Comparison of ENCODE assay signal across 25 mouse cellular contexts in the genomic region with DNA sequence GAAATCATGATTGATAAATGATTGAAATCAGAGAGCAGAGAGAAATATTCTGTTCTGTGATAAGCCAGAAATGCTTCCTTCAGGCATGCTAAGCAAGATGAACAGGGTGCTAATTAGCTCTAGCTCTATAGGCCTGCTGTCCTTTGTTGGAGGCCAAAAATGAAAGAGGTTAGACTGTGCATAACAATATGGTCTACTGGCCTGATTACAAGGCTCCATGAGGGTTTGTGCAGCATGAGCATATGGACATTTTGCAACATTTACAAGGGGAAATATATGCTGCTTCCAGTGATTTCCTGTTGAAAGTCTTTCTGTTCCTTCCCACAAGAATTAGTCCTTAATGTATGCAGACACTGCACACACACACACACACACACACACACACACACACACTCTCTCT.
DNase-seq lines count a peak whose midpoint lies in the region; ATAC-seq and TF ChIP-seq lines count a peak whose summit lies in the region.
"Had no signal": no experiment of that assay in that cellular context is flagged by ENCODE, and none has a peak within 500 bp of the region (broad histone marks: within the 10 kb centered on the region; RNA-seq: fewer than 3 reads in every experiment).

No protein-coding gene starts in this region.

- DNase-seq in cerebellum, postnatal 4 days (ENCODE audit: low spot score in 2 of 2): no peak
- DNase-seq in layer of hippocampus, adult 11-12 months (ENCODE audit: low spot score): peak; percentile 2
- no peak for DNase-seq in layer of hippocampus, postnatal 10 days (ENCODE audit: low spot score in 2 of 2)
- peak; percentile 41 to 88 for DNase-seq in cerebellum, adult 2 months
- peak; percentile 23 to 56 for DNase-seq in cerebellum, postnatal 36 days
- no peak for DNase-seq in heart, adult 9 months (ENCODE audit: low spot score in 2 of 2)
- DNase-seq in adrenal gland, postnatal 36 days: no peak
- DNase-seq: adrenal gland, adult 8-10 months; heart, postnatal 10 days; kidney, postnatal 4 days; layer of hippocampus, postnatal 36 days; right cerebral cortex, postnatal 25 days; thymus, adult 18-20 months; thymus, postnatal 4 days had no signal

- no peak overlapping the region for H3K4me3 ChIP-seq in cerebellum, adult 2 months (replicated peaks; ENCODE audit: insufficient read depth, low read depth, low read length)
- H3K4me3 ChIP-seq: embryonic facial prominence, embryonic 13.5 days; hindbrain, embryonic 12.5 days; kidney, embryonic 15.5 days; lung, embryonic 15.5 days; midbrain, embryonic 10.5 days; neural tube, embryonic 15.5 days had no signal

- ATAC-seq in cerebellum, adult (ENCODE audit: insufficient number of reproducible peaks, low FRiP score, low TSS enrichment): peak; percentile 100
- ATAC-seq: intestine, postnatal 0 days; Patski had no signal

- H3K27ac ChIP-seq in cerebellum, adult 2 months (ENCODE audit: insufficient read depth, low read length): no peak overlapping the region
- H3K27ac ChIP-seq: embryonic facial prominence, embryonic 13.5 days; hindbrain, embryonic 12.5 days; kidney, embryonic 15.5 days; liver, embryonic 14.5 days; lung, embryonic 15.5 days; macrophage; midbrain, embryonic 10.5 days; neural tube, embryonic 15.5 days had no signal

- H3K27me3 ChIP-seq in cerebellum, adult 2 months (ENCODE audit: control insufficient read depth, insufficient read depth, low read length): no peaks in the 10 kb centered on the region
- H3K27me3 ChIP-seq: embryonic facial prominence, embryonic 13.5 days; hindbrain, embryonic 12.5 days; kidney, embryonic 15.5 days; lung, embryonic 15.5 days; neural tube, embryonic 15.5 days had no signal

- no peak for TF ChIP-seq CTCF in cerebellum, adult 2 months (IDR thresholded peaks at IDR 0.05; ENCODE audit: borderline replicate concordance, insufficient read depth, low read depth, low read length)

- no peak for TF ChIP-seq POLR2A in cerebellum, adult 2 months (IDR thresholded peaks at IDR 0.05; ENCODE audit: borderline replicate concordance, insufficient read depth, low read length)

- H3K4me1 ChIP-seq in cerebellum, adult 2 months (ENCODE audit: control insufficient read depth, insufficient read depth, low read length): no peaks in the 10 kb centered on the region
- H3K4me1 ChIP-seq: embryonic facial prominence, embryonic 13.5 days; hindbrain, embryonic 12.5 days; kidney, embryonic 15.5 days; lung, embryonic 15.5 days; midbrain, embryonic 10.5 days; neural tube, embryonic 15.5 days had no signal

Comparison
In these comparisons a context has a peak if more than half of its experiments do, and no peak if none do; other contexts are left out.
1. DNase-seq: peak in layer of hippocampus, adult 11-12 months (single experiment), cerebellum, adult 2 months (2 of 2) and cerebellum, postnatal 36 days (2 of 2); none in cerebellum, postnatal 4 days (0 of 2), layer of hippocampus, postnatal 10 days (0 of 2), heart, adult 9 months (0 of 2) and adrenal gland, postnatal 36 days (0 of 2).